ENCODE assay signal across 1 mouse cellular context in genomic region chr7:126576946-126577345, GRCm38 (mm10).
A peak's percentile ranks its signal among the peaks of the same experiment; 100 is the strongest.
TF ChIP-seq lines count a peak whose summit lies in the region.

No protein-coding gene starts in this region.

TF ChIP-seq in MEL, 35 proteins besides CTCF, POLR2A, EP300 and RAD21 (continued from another document):
- TF ChIP-seq SIN3A (IDR thresholded peaks at IDR 0.05; ENCODE audit: low read length) (0 out of 2 replicates have a peak, but pooled peaks have one; percentile 46), NELFE (IDR thresholded peaks at IDR 0.05; ENCODE audit: low read depth, low read length) (no peak), MAZ (IDR thresholded peaks at IDR 0.05; ENCODE audit: low read depth, low read length) (0 out of 2 replicates have a peak, but pooled peaks have one; percentile 22), RCOR1 (IDR thresholded peaks at IDR 0.05; ENCODE audit: low read depth, low read length) (no peak), ZKSCAN1 (IDR thresholded peaks at IDR 0.05; ENCODE audit: low read depth, low read length) (no peak), MEF2A (IDR thresholded peaks at IDR 0.05; ENCODE audit: extremely low read depth, insufficient replicate concordance, low read depth, low read length, poor library complexity, severe bottlenecking) (no peak), GABPA (IDR thresholded peaks at IDR 0.05; ENCODE audit: low read depth, low read length) (no peak), E2F4 (IDR thresholded peaks at IDR 0.05; ENCODE audit: borderline replicate concordance, low read depth, low read length) (no peak), ZNF384 (IDR thresholded peaks at IDR 0.05; ENCODE audit: low read depth, low read length) (no peak), ZC3H11A (IDR thresholded peaks at IDR 0.05; ENCODE audit: low read depth, low read length) (peak; percentile 71), SMC3 (IDR thresholded peaks at IDR 0.05; ENCODE audit: low read depth, low read length) (peak; percentile 86), ELF1 (IDR thresholded peaks at IDR 0.05; ENCODE audit: low read depth, low read length) (no peak), BHLHE40 (IDR thresholded peaks at IDR 0.05; ENCODE audit: borderline replicate concordance, low read depth, low read length) (peak; percentile 29; the same call in 1 of the 2 replicates), ETS1 (IDR thresholded peaks at IDR 0.05; ENCODE audit: low read depth, low read length) (no peak), NRF1 (IDR thresholded peaks at IDR 0.05; ENCODE audit: insufficient read depth, low read depth, low read length, poor library complexity, severe bottlenecking) (no peak), MAFK (IDR thresholded peaks at IDR 0.05; ENCODE audit: borderline replicate concordance, low read depth, low read length) (no peak), TAL1 (IDR thresholded peaks at IDR 0.05; ENCODE audit: low read length) (no peak), GATA1 (IDR thresholded peaks at IDR 0.05; ENCODE audit: low read depth, low read length) (no peak), MAX (IDR thresholded peaks at IDR 0.05; ENCODE audit: low read length) (no peak), CHD1 (IDR thresholded peaks at IDR 0.05; ENCODE audit: low read depth, low read length) (no peak)
